Mouse (Mus musculus) monocyte, adult 5-6 weeks (primary cell): ENCODE measurements around the gene Fbxw10. TPM values are rescaled to one million over a fixed set of nuclear protein-coding genes. Genes with fewer than 3 reads are reported as not detected.

ENCODE experiments used
- ATAC-seq: fragments of 153-309, 156-312 bp; replicated peaks from 2 replicates; pipeline ENCODE4 v1.8.0; 2017; ENCODE audit warnings: mild to moderate bottlenecking; ENCODE audit not compliant: low TSS enrichment, insufficient number of reproducible peaks, severe bottlenecking, poor library complexity, low FRiP score
- total RNA-seq: library from RNA; stranded (forward); fragments of 200-1000, 200-491, 200-594 nt; gene quantifications from 3 replicates; pipeline ENCODE4 v1.2.3, GENCODE M21; 2017

Gene Fbxw10
- total RNA-seq, 1 experiment from 2014 or later, result 2.6 TPM

- ATAC-seq, result no peak
Observed at GRCm38 (mm10) chr11:62827911-62828310, 19.0 kb upstream of the Fbxw10 start.

GRCm38 (mm10) chr11:62830387-62830786 is 16.5 kb upstream of the Fbxw10 start:
- no peak for ATAC-seq

- ATAC-seq, result no peak
Observed at GRCm38 (mm10) chr11:62831906-62832305, 15.0 kb upstream of the Fbxw10 start.

GRCm38 (mm10) chr11:62844562-62844961 is 2.3 kb upstream of the Fbxw10 start:
- ATAC-seq, result no peak

GRCm38 (mm10) chr11:62845730-62846129 is 1.1 kb upstream of the Fbxw10 start:
- no peak for ATAC-seq

- peak; percentile 37; the same call in 1 of the 2 replicates for ATAC-seq
Observed at GRCm38 (mm10) chr11:62847655-62848191, 854 bp downstream of the Fbxw10 start.

- ATAC-seq, result no peak
Observed at GRCm38 (mm10) chr11:62848301-62848700, 1.4 kb downstream of the Fbxw10 start.

- ATAC-seq, result no peak
Observed at GRCm38 (mm10) chr11:62851199-62851598, 4.3 kb downstream of the Fbxw10 start.

- ATAC-seq, result no peak
Observed at GRCm38 (mm10) chr11:62853334-62853733, 6.5 kb downstream of the Fbxw10 start.

GRCm38 (mm10) chr11:62865562-62865961 is 18.7 kb downstream of the Fbxw10 start:
- ATAC-seq, result no peak

- ATAC-seq, result peak; percentile 31; the same call in 1 of the 2 replicates
Observed at GRCm38 (mm10) chr11:62866685-62867084, 19.8 kb downstream of the Fbxw10 start.

- no peak for ATAC-seq
Observed at GRCm38 (mm10) chr11:62869201-62869600, 22.3 kb downstream of the Fbxw10 start.

- ATAC-seq, result no peak
Observed at GRCm38 (mm10) chr11:62869715-62870371, 23.0 kb downstream of the Fbxw10 start.

- ATAC-seq, result no peak
Observed at GRCm38 (mm10) chr11:62873479-62873878, 26.6 kb downstream of the Fbxw10 start.

- ATAC-seq, result no peak
Observed at GRCm38 (mm10) chr11:62875696-62876095, 28.8 kb downstream of the Fbxw10 start.

GRCm38 (mm10) chr11:62876445-62876844 is 29.6 kb downstream of the Fbxw10 start:
- ATAC-seq, result no peak

GRCm38 (mm10) chr11:62877391-62877790 is 30.5 kb downstream of the Fbxw10 start:
- ATAC-seq, result no peak

GRCm38 (mm10) chr11:62878728-62879127 is 31.9 kb downstream of the Fbxw10 start:
- no peak for ATAC-seq

- peak; percentile 97 for ATAC-seq
Observed at GRCm38 (mm10) chr11:62879220-62880048, 32.6 kb downstream of the Fbxw10 start, which contains the start of gene Tvp23b. Gene Tvp23b (plus strand): TSS chr11:62879455.

GRCm38 (mm10) chr11:62883407-62883806 is 36.5 kb downstream of the Fbxw10 start:
- no peak for ATAC-seq
